Mouse (Mus musculus): ENCODE measurements around the gene Mmp14. TPM values are rescaled to one million over a fixed set of nuclear protein-coding genes. Genes with fewer than 3 reads are reported as not detected.
A peak's percentile ranks its signal among the peaks of the same experiment; 100 is the strongest.

Mmp14 gene
- polyA plus RNA-seq, 1 experiment from 2014 or later, result 183 TPM

DNA sequence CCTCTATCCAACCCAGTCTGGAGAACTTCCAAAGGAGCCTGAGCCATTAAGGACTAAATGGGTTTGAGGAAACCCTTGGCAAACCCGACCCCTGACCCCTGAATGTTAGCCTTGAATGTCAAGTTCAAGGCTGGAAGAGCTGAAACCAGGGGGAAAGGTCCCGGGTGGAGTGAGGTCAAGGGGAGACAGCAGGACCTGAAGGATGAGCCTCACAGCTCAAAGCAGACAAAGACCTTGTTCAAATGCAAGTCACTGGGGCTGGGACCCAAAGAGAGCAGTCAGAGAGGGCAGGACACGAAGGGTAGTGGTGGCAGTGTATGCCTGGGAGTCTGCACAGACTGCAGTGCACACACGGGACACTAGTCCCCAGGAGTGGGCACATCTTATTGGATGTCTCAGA is 10.0 kb downstream of the Mmp14 start:
- WGBS, result 74% methylated on average over 4 of the region's 4 CpGs
- no peak overlapping the region for H3K4me2 ChIP-seq (ENCODE audit: low read depth, low read length)
- H3K27me3 ChIP-seq (ENCODE audit: control insufficient read depth, insufficient read depth, low read depth, low read length), result no peaks in the 10 kb centered on the region
- H3K9ac ChIP-seq (ENCODE audit: low read length), result no peak overlapping the region
- H3K9me3 ChIP-seq (ENCODE audit: control insufficient read depth, low read length), result no peaks in the 10 kb centered on the region
- ATAC-seq (ENCODE audit: low read depth), result no peak
- H3K36me3 ChIP-seq (ENCODE audit: control insufficient read depth, insufficient read depth, low read length), result peaks cover 36% of the 10 kb centered on the region
- no peak overlapping the region for H3K4me3 ChIP-seq (ENCODE audit: low read length)
- H3K4me1 ChIP-seq (replicated peaks; ENCODE audit: control insufficient read depth, insufficient read depth, low read length), result peaks cover 8% of the 10 kb centered on the region; the same call in 1 of the 2 replicates
- H3K27ac ChIP-seq (ENCODE audit: low read length), result no peak overlapping the region

DNA sequence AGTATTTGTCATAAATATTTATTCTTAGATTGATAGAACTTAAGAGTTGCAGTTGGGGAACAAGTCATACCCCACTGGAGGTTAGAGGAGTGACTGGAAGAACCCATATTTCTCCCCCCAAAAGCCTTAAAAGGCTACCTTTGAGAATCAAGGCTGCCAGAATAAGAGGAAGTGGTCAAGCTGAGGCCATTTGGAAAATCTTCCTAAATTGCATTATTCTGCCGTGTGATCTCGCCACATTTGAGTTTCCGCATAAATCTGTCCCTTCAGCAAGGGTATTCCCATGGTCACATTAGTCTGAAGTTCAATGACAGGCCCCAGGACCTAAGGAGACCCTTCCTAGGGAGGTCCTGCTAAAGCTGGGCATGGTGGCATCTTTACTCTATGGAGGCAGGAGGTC is 11.1 kb downstream of the Mmp14 start:
- Histone ChIP-seq H3K27me3 (ENCODE audit: control insufficient read depth, insufficient read depth, low read depth, low read length) (no peaks in the 10 kb centered on the region), H3K4me2 (ENCODE audit: low read depth, low read length) (no peak overlapping the region), H3K9me3 (ENCODE audit: control insufficient read depth, low read length) (no peaks in the 10 kb centered on the region), H3K27ac (ENCODE audit: low read length) (peak overlapping the region; percentile 54), H3K4me1 (replicated peaks; ENCODE audit: control insufficient read depth, insufficient read depth, low read length) (peaks cover 8% of the 10 kb centered on the region; the same call in 1 of the 2 replicates), H3K36me3 (ENCODE audit: control insufficient read depth, insufficient read depth, low read length) (peaks cover 26% of the 10 kb centered on the region), H3K9ac (ENCODE audit: low read length) (no peak overlapping the region), H3K4me3 (ENCODE audit: low read length) (no peak overlapping the region)
- 84% methylated on average over 3 of the region's 3 CpGs for WGBS
- no peak for ATAC-seq (ENCODE audit: low read depth)

DNA sequence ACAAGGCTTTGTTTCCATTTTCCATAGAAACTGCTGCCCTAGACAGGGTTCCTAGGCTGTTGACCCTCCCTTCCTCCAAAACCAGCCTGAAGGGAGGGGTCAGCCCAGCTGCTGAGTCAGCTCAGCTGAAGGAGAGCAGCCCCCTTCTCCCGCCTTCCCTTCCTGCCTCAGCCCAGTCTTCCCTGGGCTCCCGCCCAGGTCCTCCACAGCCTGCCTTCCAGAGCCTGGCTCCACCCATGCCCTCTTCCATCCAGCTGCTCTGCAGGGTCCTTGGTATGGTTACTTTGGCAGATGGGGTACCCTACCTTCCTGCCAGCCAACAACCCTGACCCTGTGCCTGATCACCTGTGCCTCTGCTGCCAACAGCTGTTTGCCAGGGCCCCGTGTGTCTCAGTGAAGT is 11.8 kb downstream of the Mmp14 start:
- Histone ChIP-seq H3K27me3 (ENCODE audit: control insufficient read depth, insufficient read depth, low read depth, low read length) (no peaks in the 10 kb centered on the region), H3K4me3 (ENCODE audit: low read length) (no peak overlapping the region), H3K36me3 (ENCODE audit: control insufficient read depth, insufficient read depth, low read length) (peaks cover 22% of the 10 kb centered on the region), H3K4me1 (replicated peaks; ENCODE audit: control insufficient read depth, insufficient read depth, low read length) (peaks cover 8% of the 10 kb centered on the region; the same call in 1 of the 2 replicates), H3K27ac (ENCODE audit: low read length) (peak overlapping the region; percentile 54), H3K9ac (ENCODE audit: low read length) (no peak overlapping the region), H3K4me2 (ENCODE audit: low read depth, low read length) (no peak overlapping the region), H3K9me3 (ENCODE audit: control insufficient read depth, low read length) (no peaks in the 10 kb centered on the region)
- 17% methylated on average over 3 of the region's 3 CpGs for WGBS
- peak; percentile 87 for ATAC-seq (ENCODE audit: low read depth)

GRCm38 (mm10) chr14:54443712-54444618 is 12.6 kb downstream of the Mmp14 start:
- Histone ChIP-seq H3K4me2 (ENCODE audit: low read depth, low read length) (no peak overlapping the region), H3K36me3 (ENCODE audit: control insufficient read depth, insufficient read depth, low read length) (peaks cover 15% of the 10 kb centered on the region), H3K27ac (ENCODE audit: low read length) (no peak overlapping the region; the same call in none of the 2 replicates), H3K27me3 (ENCODE audit: control insufficient read depth, insufficient read depth, low read depth, low read length) (no peaks in the 10 kb centered on the region), H3K9ac (ENCODE audit: low read length) (no peak overlapping the region), H3K4me3 (ENCODE audit: low read length) (no peak overlapping the region), H3K4me1 (replicated peaks; ENCODE audit: control insufficient read depth, insufficient read depth, low read length) (peaks cover 11% of the 10 kb centered on the region), H3K9me3 (ENCODE audit: control insufficient read depth, low read length) (no peaks in the 10 kb centered on the region)
- ATAC-seq (ENCODE audit: low read depth), result peak; percentile 47; the same call in 1 of the 2 replicates
- 55% methylated on average over 15 of the region's 15 CpGs for WGBS

DNA sequence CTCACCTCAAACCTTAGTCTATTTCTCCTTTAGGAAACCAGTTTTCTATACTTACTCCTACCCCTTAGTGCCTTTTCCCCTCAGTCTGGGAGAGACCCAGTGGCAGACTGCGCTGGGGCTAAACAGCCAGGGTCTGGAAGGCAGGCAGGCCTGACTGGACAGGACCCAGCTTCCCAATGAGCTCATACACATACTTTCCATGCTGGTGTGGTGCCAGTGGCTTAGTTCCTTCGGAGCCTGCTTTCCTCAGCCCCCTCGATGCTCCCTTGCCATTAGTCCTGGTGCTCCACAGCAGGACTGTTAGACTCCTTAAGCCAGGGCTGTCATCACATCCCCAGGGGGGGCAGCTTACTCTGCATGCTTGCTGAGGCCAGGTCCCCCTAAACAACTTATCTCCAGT is 14.1 kb downstream of the Mmp14 start:
- Histone ChIP-seq H3K36me3 (ENCODE audit: control insufficient read depth, insufficient read depth, low read length) (no peaks in the 10 kb centered on the region; the same call in 1 of the 2 replicates), H3K9me3 (ENCODE audit: control insufficient read depth, low read length) (no peaks in the 10 kb centered on the region), H3K4me1 (replicated peaks; ENCODE audit: control insufficient read depth, insufficient read depth, low read length) (peaks cover 11% of the 10 kb centered on the region), H3K27ac (ENCODE audit: low read length) (no peak overlapping the region), H3K4me2 (ENCODE audit: low read depth, low read length) (no peak overlapping the region), H3K9ac (ENCODE audit: low read length) (no peak overlapping the region), H3K4me3 (ENCODE audit: low read length) (no peak overlapping the region), H3K27me3 (ENCODE audit: control insufficient read depth, insufficient read depth, low read depth, low read length) (no peaks in the 10 kb centered on the region)
- 55% methylated on average over 3 of the region's 3 CpGs for WGBS
- ATAC-seq (ENCODE audit: low read depth), result no peak

- Histone ChIP-seq H3K9me3 (ENCODE audit: control insufficient read depth, low read length) (no peaks in the 10 kb centered on the region), H3K4me3 (ENCODE audit: low read length) (no peak overlapping the region), H3K27me3 (ENCODE audit: control insufficient read depth, insufficient read depth, low read depth, low read length) (no peaks in the 10 kb centered on the region), H3K4me2 (ENCODE audit: low read depth, low read length) (no peak overlapping the region), H3K36me3 (ENCODE audit: control insufficient read depth, insufficient read depth, low read length) (no peaks in the 10 kb centered on the region), H3K4me1 (replicated peaks; ENCODE audit: control insufficient read depth, insufficient read depth, low read length) (peaks cover 6% of the 10 kb centered on the region), H3K27ac (ENCODE audit: low read length) (peak overlapping the region; percentile 67), H3K9ac (ENCODE audit: low read length) (no peak overlapping the region)
- WGBS, result 58% methylated on average over 9 of the region's 9 CpGs
- ATAC-seq (ENCODE audit: low read depth), result peak; percentile 46
These were observed 22.2 kb downstream of the Mmp14 start for GRCm38 (mm10) chr14:54453566-54453965.

DNA sequence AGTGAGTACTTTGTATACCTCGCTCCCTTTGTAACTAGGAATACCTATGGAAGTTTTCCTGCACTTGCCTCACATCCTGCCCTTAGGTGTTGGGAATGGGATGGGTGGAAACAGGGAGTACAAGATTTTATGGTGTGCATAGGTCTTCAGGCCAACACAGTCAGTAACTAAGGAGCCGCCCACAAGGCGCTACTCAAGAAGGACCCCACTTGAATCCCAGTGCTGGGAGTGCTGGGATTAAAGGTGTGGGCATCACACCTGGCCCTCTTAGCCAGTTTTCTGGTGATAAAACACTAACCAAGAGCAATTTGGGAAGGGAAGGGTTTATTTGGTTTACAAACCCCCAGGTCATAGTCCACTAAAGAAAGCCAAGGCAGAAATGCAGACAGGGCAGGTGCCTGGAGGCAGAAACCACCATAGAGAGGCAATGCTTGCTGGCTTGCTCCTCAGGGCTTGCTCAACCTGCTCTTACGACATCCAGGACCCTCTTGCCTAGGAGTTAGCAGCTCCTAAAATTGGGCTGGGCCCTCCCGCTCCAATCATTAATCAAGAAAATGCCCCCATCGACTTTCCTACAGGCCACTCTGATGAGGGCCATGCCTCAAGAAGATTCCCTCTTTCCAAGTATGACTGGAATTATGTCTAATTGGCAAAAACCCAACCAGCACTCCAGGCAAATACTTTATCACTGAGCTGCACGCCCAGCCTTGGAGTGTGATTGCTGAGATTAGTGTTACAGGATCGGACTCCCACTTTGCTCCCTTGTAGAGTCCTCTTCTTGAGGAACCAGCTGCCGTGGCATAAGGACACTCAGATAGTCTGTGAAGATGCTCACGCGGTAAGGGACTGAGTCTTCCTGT is 23.5 kb downstream of the Mmp14 start:
- Histone ChIP-seq H3K4me3 (ENCODE audit: low read length) (no peak overlapping the region), H3K9ac (ENCODE audit: low read length) (no peak overlapping the region), H3K4me2 (ENCODE audit: low read depth, low read length) (no peak overlapping the region), H3K27ac (ENCODE audit: low read length) (peak overlapping the region; percentile 67), H3K36me3 (ENCODE audit: control insufficient read depth, insufficient read depth, low read length) (no peaks in the 10 kb centered on the region), H3K27me3 (ENCODE audit: control insufficient read depth, insufficient read depth, low read depth, low read length) (no peaks in the 10 kb centered on the region), H3K9me3 (ENCODE audit: control insufficient read depth, low read length) (no peaks in the 10 kb centered on the region), H3K4me1 (replicated peaks; ENCODE audit: control insufficient read depth, insufficient read depth, low read length) (peaks cover 3% of the 10 kb centered on the region)
- 40% methylated on average over 11 of the region's 11 CpGs for WGBS
- ATAC-seq (ENCODE audit: low read depth), result peak; percentile 82

DNA sequence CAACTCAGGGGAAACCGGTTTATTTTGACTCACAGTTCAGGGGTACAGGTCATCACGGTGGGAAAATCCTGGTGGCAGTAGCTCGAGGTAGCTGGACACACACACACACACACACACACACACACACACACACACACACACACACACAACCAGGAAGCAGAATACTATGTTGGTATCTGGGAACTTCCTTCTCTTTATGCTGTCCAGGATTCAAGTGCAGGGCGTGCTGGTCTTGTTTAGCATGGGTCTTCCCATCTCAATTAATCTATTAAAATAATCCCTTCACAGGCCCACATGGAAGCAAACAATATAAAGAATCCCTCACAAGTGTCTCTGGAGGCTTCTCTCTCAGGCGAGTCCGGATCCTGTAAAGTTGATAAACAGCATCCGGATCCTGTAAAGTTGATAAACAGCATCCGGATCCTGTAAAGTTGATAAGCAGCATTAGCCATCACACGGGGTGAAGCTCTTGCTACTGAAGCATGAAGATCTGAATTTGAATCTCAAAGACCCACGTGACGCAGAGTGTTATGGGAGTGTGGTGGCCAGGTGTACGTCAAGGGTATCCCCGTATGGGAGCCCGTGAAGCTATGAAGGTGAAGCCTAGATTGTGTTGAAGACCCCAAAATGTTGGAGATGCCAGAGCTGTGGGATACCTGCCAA is 26.6 kb downstream of the Mmp14 start:
- no peak overlapping the region for H3K9ac ChIP-seq (ENCODE audit: low read length)
- peaks cover 3% of the 10 kb centered on the region for H3K4me1 ChIP-seq (replicated peaks; ENCODE audit: control insufficient read depth, insufficient read depth, low read length)
- no peak overlapping the region for H3K4me3 ChIP-seq (ENCODE audit: low read length)
- no peak overlapping the region for H3K27ac ChIP-seq (ENCODE audit: low read length)
- no peaks in the 10 kb centered on the region for H3K9me3 ChIP-seq (ENCODE audit: control insufficient read depth, low read length)
- H3K36me3 ChIP-seq (ENCODE audit: control insufficient read depth, insufficient read depth, low read length), result no peaks in the 10 kb centered on the region
- no peak for ATAC-seq (ENCODE audit: low read depth)
- 79% methylated on average over 14 of the region's 14 CpGs for WGBS
- H3K4me2 ChIP-seq (ENCODE audit: low read depth, low read length), result no peak overlapping the region
- H3K27me3 ChIP-seq (ENCODE audit: control insufficient read depth, insufficient read depth, low read depth, low read length), result no peaks in the 10 kb centered on the region
